Mouse (Mus musculus) midbrain, embryonic 15.5 days (tissue): ENCODE results near the gene Il1b. TPM values are rescaled to one million over a fixed set of nuclear protein-coding genes. Genes with fewer than 3 reads are reported as not detected.
A peak's percentile ranks its signal among the peaks of the same experiment; 100 is the strongest.

Experiments
- ATAC-seq: fragments of 200-750 bp; cut with Nextera tagmentation; replicated peaks from 2 replicates; pipeline ENCODE4 v1.8.0; 2017; ENCODE audit warnings: moderate TSS enrichment
- H3K27ac ChIP-seq: fragments of 300-500 bp; sonication (generic); 2 replicates; pipeline ENCODE4 v1.5.1; 2015; ENCODE audit warnings: mild to moderate bottlenecking, inconsistent platforms
- H3K27me3 ChIP-seq: fragments of 300-500 bp; sonication (generic); replicated peaks from 2 replicates; pipeline ENCODE4 v1.6.1; 2015; ENCODE audit warnings: inconsistent platforms
- H3K36me3 ChIP-seq: fragments of 300-500 bp; sonication (generic); replicated peaks from 2 replicates; pipeline ENCODE4 v1.6.1; 2015; ENCODE audit warnings: inconsistent platforms
- H3K4me1 ChIP-seq: fragments of 300-500 bp; sonication (generic); 2 replicates; pipeline ENCODE4 v1.6.1; 2015; ENCODE audit warnings: inconsistent platforms
- H3K4me2 ChIP-seq: fragments of 300-500 bp; sonication (generic); 2 replicates; pipeline ENCODE4 v1.6.1; 2015; ENCODE audit warnings: inconsistent platforms, mild to moderate bottlenecking, moderate library complexity
- H3K4me3 ChIP-seq: fragments of 300-500 bp; sonication (generic); 2 replicates; pipeline ENCODE4 v1.5.1; 2015; ENCODE audit warnings: mild to moderate bottlenecking, inconsistent platforms
- H3K9ac ChIP-seq: fragments of 300-500 bp; sonication (generic); 2 replicates; pipeline ENCODE4 v1.6.1; 2015; ENCODE audit warnings: mild to moderate bottlenecking, inconsistent platforms
- H3K9me3 ChIP-seq: fragments of 300-500 bp; sonication (generic); 2 replicates; pipeline ENCODE4 v1.6.1; 2016; ENCODE audit warnings: inconsistent platforms
- WGBS: fragments of 180-500 bp; shearing (Covaris S2); methylation state at CpG from one replicate; pipeline ENCODE4 v1.1.7; 2015; ENCODE audit warnings: mixed read lengths; 5-methylcytosine and 5-hydroxymethylcytosine counted together
- polyA plus RNA-seq: library from polyadenylated mRNA; unstranded; fragments of >200 nt; fragmentation: Nextera tagmentation; extraction: Ambion mirVana; gene quantifications from 2 replicates; pipeline ENCODE4 v1.2.1, GENCODE M21; 2015

The Il1b gene
- not detected in 2 replicates for polyA plus RNA-seq

GRCm38 (mm10) chr2:129371039-129371438 lies at the start of gene Il1b:
Il1b (minus strand) TSS chr2:129371139.
- no peak for ATAC-seq
- WGBS: 92% methylated on average over 3 of the region's 3 CpGs
- H3K36me3 ChIP-seq: no peaks in the 10 kb centered on the region
- H3K9me3 ChIP-seq: no peaks in the 10 kb centered on the region
- no peaks in the 10 kb centered on the region for H3K27me3 ChIP-seq
- no peak within 1 kb of the TSS for H3K27ac ChIP-seq
- no peak within 1 kb of the TSS for H3K4me2 ChIP-seq
- no peak within 1 kb of the TSS for H3K4me3 ChIP-seq
- no peak within 1 kb of the TSS for H3K9ac ChIP-seq
- no peaks in the 10 kb centered on the region for H3K4me1 ChIP-seq

- Histone ChIP-seq H3K9me3 (no peaks in the 10 kb centered on the region), H3K9ac (no peak overlapping the region), H3K4me2 (no peak overlapping the region), H3K27me3 (no peaks in the 10 kb centered on the region), H3K27ac (no peak overlapping the region), H3K4me3 (no peak overlapping the region), H3K4me1 (0 out of 2 replicates have a peak, but pooled peaks cover 4% of the 10 kb centered on the region), H3K36me3 (no peaks in the 10 kb centered on the region)
- WGBS: 86% methylated on average over 3 of the region's 3 CpGs
- no peak for ATAC-seq
Measured at GRCm38 (mm10) chr2:129419361-129419880, 48.5 kb upstream of the Il1b start.

GRCm38 (mm10) chr2:129414593-129414992 lies 43.7 kb upstream of the Il1b start:
- Histone ChIP-seq H3K4me3 (no peak overlapping the region), H3K27me3 (no peaks in the 10 kb centered on the region), H3K27ac (0 out of 2 replicates have a peak overlapping the region, but pooled peaks have one; percentile 15), H3K4me2 (no peak overlapping the region), H3K9ac (no peak overlapping the region), H3K9me3 (no peaks in the 10 kb centered on the region), H3K4me1 (0 out of 2 replicates have a peak, but pooled peaks cover 5% of the 10 kb centered on the region), H3K36me3 (no peaks in the 10 kb centered on the region)
- 76% methylated on average over 3 of the region's 3 CpGs for WGBS
- ATAC-seq: peak; percentile 73

- WGBS: 81% methylated on average over 6 of the region's 6 CpGs
- H3K4me2 ChIP-seq: no peak overlapping the region
Measured at GRCm38 (mm10) chr2:129413488-129413887, 42.5 kb upstream of the Il1b start.

GRCm38 (mm10) chr2:129411651-129412050 lies 40.7 kb upstream of the Il1b start:
- Histone ChIP-seq H3K9ac (no peak overlapping the region), H3K4me2 (no peak overlapping the region), H3K27me3 (no peaks in the 10 kb centered on the region), H3K36me3 (no peaks in the 10 kb centered on the region), H3K27ac (no peak overlapping the region), H3K9me3 (no peaks in the 10 kb centered on the region), H3K4me1 (0 out of 2 replicates have a peak, but pooled peaks cover 5% of the 10 kb centered on the region), H3K4me3 (no peak overlapping the region)
- WGBS: 86% methylated on average over 3 of the region's 3 CpGs
- ATAC-seq: no peak

More at GRCm38 (mm10) chr2:129413488-129413887, 42.5 kb upstream of the Il1b start:
- H3K27me3 ChIP-seq: no peaks in the 10 kb centered on the region
- H3K9ac ChIP-seq: no peak overlapping the region
- no peaks in the 10 kb centered on the region for H3K9me3 ChIP-seq
- H3K4me3 ChIP-seq: no peak overlapping the region
- H3K4me1 ChIP-seq: 0 out of 2 replicates have a peak, but pooled peaks cover 5% of the 10 kb centered on the region
- H3K27ac ChIP-seq: no peak overlapping the region
- H3K36me3 ChIP-seq: no peaks in the 10 kb centered on the region
- ATAC-seq: no peak

- WGBS: 93% methylated on average over 7 of the region's 7 CpGs
Measured at GRCm38 (mm10) chr2:129410344-129410743, 39.4 kb upstream of the Il1b start.

GRCm38 (mm10) chr2:129408476-129408875 lies 37.5 kb upstream of the Il1b start:
- no peaks in the 10 kb centered on the region for H3K4me1 ChIP-seq
- no peak overlapping the region for H3K9ac ChIP-seq
- no peaks in the 10 kb centered on the region for H3K36me3 ChIP-seq
- H3K9me3 ChIP-seq: no peaks in the 10 kb centered on the region
- no peak overlapping the region for H3K27ac ChIP-seq
- no peaks in the 10 kb centered on the region for H3K27me3 ChIP-seq
- 19% methylated on average over 18 of the region's 18 CpGs for WGBS
- ATAC-seq: peak; percentile 75; the same call in 1 of the 2 replicates
- no peak overlapping the region for H3K4me3 ChIP-seq
- H3K4me2 ChIP-seq: no peak overlapping the region

More at GRCm38 (mm10) chr2:129410344-129410743, 39.4 kb upstream of the Il1b start:
- Histone ChIP-seq H3K36me3 (no peaks in the 10 kb centered on the region), H3K4me1 (0 out of 2 replicates have a peak, but pooled peaks cover 5% of the 10 kb centered on the region), H3K9me3 (no peaks in the 10 kb centered on the region), H3K9ac (no peak overlapping the region), H3K4me2 (no peak overlapping the region), H3K27ac (no peak overlapping the region), H3K4me3 (no peak overlapping the region), H3K27me3 (no peaks in the 10 kb centered on the region)
- no peak for ATAC-seq

GRCm38 (mm10) chr2:129407596-129407995 lies 36.7 kb upstream of the Il1b start:
- Histone ChIP-seq H3K9ac (no peak overlapping the region), H3K27ac (no peak overlapping the region), H3K9me3 (no peaks in the 10 kb centered on the region), H3K36me3 (no peaks in the 10 kb centered on the region), H3K4me1 (no peaks in the 10 kb centered on the region), H3K4me3 (no peak overlapping the region), H3K4me2 (no peak overlapping the region), H3K27me3 (no peaks in the 10 kb centered on the region)
- 95% methylated on average over 13 of the region's 13 CpGs for WGBS
- no peak for ATAC-seq

GRCm38 (mm10) chr2:129406508-129406907 lies 35.6 kb upstream of the Il1b start:
- 88% methylated on average over 8 of the region's 8 CpGs for WGBS
- Histone ChIP-seq H3K4me3 (no peak overlapping the region), H3K4me1 (no peaks in the 10 kb centered on the region), H3K9ac (no peak overlapping the region), H3K27me3 (no peaks in the 10 kb centered on the region), H3K9me3 (no peaks in the 10 kb centered on the region), H3K4me2 (no peak overlapping the region), H3K36me3 (no peaks in the 10 kb centered on the region), H3K27ac (no peak overlapping the region)
- ATAC-seq: no peak

- ATAC-seq: no peak
- Histone ChIP-seq H3K9me3 (no peaks in the 10 kb centered on the region), H3K4me1 (no peaks in the 10 kb centered on the region), H3K27me3 (no peaks in the 10 kb centered on the region), H3K9ac (no peak overlapping the region), H3K4me3 (no peak overlapping the region), H3K27ac (no peak overlapping the region), H3K36me3 (no peaks in the 10 kb centered on the region), H3K4me2 (no peak overlapping the region)
- WGBS: 97% methylated on average over 2 of the region's 2 CpGs
Measured at GRCm38 (mm10) chr2:129403786-129404185, 32.8 kb upstream of the Il1b start.

GRCm38 (mm10) chr2:129402330-129402729 lies 31.4 kb upstream of the Il1b start:
- Histone ChIP-seq H3K9me3 (no peaks in the 10 kb centered on the region), H3K4me1 (no peaks in the 10 kb centered on the region), H3K4me3 (no peak overlapping the region), H3K27ac (no peak overlapping the region), H3K27me3 (no peaks in the 10 kb centered on the region), H3K36me3 (no peaks in the 10 kb centered on the region), H3K4me2 (no peak overlapping the region), H3K9ac (no peak overlapping the region)
- 83% methylated on average over 3 of the region's 3 CpGs for WGBS
- no peak for ATAC-seq

- no peak for ATAC-seq
- H3K27me3 ChIP-seq: no peaks in the 10 kb centered on the region
- no peaks in the 10 kb centered on the region for H3K9me3 ChIP-seq
- WGBS: 88% methylated on average over 5 of the region's 5 CpGs
- H3K4me1 ChIP-seq: no peaks in the 10 kb centered on the region
- no peaks in the 10 kb centered on the region for H3K36me3 ChIP-seq
- no peak overlapping the region for H3K27ac ChIP-seq
- no peak overlapping the region for H3K4me2 ChIP-seq
- H3K9ac ChIP-seq: no peak overlapping the region
- H3K4me3 ChIP-seq: no peak overlapping the region
Measured at GRCm38 (mm10) chr2:129401803-129402202, 30.9 kb upstream of the Il1b start.

GRCm38 (mm10) chr2:129398176-129398575 lies 27.2 kb upstream of the Il1b start:
- ATAC-seq: no peak
- no peak overlapping the region for H3K9ac ChIP-seq
- no peaks in the 10 kb centered on the region for H3K36me3 ChIP-seq
- no peak overlapping the region for H3K4me3 ChIP-seq
- no peaks in the 10 kb centered on the region for H3K9me3 ChIP-seq
- no peak overlapping the region for H3K27ac ChIP-seq
- no peaks in the 10 kb centered on the region for H3K4me1 ChIP-seq
- H3K4me2 ChIP-seq: no peak overlapping the region
- H3K27me3 ChIP-seq: no peaks in the 10 kb centered on the region
- 77% methylated on average over 3 of the region's 3 CpGs for WGBS
